Mouse (Mus musculus) spleen, postnatal 10 days (tissue): ENCODE results near the gene Grem1.
A peak's percentile ranks its signal among the peaks of the same experiment; 100 is the strongest.

Source experiments
- DNase-seq, 2 experiments: peaks; one replicate each; pipeline ENCODE4 v3.0.0; 2021 to 2022; ENCODE audit warnings: low spot score in 2 of 2

The Grem1 gene

GRCm38 (mm10) chr2:113758311-113759161 lies at the start of gene Grem1:
Grem1 (minus strand) TSS chr2:113758646.
- no peak for DNase-seq

GRCm38 (mm10) chr2:113807640-113808039 lies 49.2 kb upstream of the Grem1 start:
- peak in 1 of 2 experiments; percentile 62 for DNase-seq

- no peak for DNase-seq
These were observed 48.6 kb upstream of the Grem1 start for GRCm38 (mm10) chr2:113806851-113807577.

- DNase-seq = no peak
These were observed 47.3 kb upstream of the Grem1 start for GRCm38 (mm10) chr2:113805765-113806164.

GRCm38 (mm10) chr2:113803753-113804152 lies 45.3 kb upstream of the Grem1 start:
- no peak for DNase-seq

GRCm38 (mm10) chr2:113800846-113801245 lies 42.4 kb upstream of the Grem1 start:
- no peak for DNase-seq

- no peak for DNase-seq
These were observed 40.2 kb upstream of the Grem1 start for GRCm38 (mm10) chr2:113798605-113799004.

- no peak for DNase-seq
These were observed 36.7 kb upstream of the Grem1 start for GRCm38 (mm10) chr2:113795186-113795585.

GRCm38 (mm10) chr2:113793521-113793920 lies 35.1 kb upstream of the Grem1 start:
- no peak for DNase-seq

- no peak for DNase-seq
These were observed 30.5 kb upstream of the Grem1 start for GRCm38 (mm10) chr2:113788821-113789387.

GRCm38 (mm10) chr2:113787882-113788281 lies 29.4 kb upstream of the Grem1 start:
- DNase-seq = no peak

- no peak for DNase-seq
These were observed 26.4 kb upstream of the Grem1 start for GRCm38 (mm10) chr2:113784851-113785250.

GRCm38 (mm10) chr2:113781521-113781920 lies 23.1 kb upstream of the Grem1 start:
- DNase-seq = no peak

- DNase-seq = no peak
These were observed 22.7 kb upstream of the Grem1 start for GRCm38 (mm10) chr2:113781107-113781506.

- no peak for DNase-seq
These were observed 20.9 kb upstream of the Grem1 start for GRCm38 (mm10) chr2:113779336-113779735.

GRCm38 (mm10) chr2:113778036-113778435 lies 19.6 kb upstream of the Grem1 start:
- DNase-seq = no peak

- DNase-seq = no peak
These were observed 17.9 kb upstream of the Grem1 start for GRCm38 (mm10) chr2:113776297-113776696.

GRCm38 (mm10) chr2:113774150-113774805 lies 15.8 kb upstream of the Grem1 start:
- no peak for DNase-seq

- no peak for DNase-seq
These were observed 10.3 kb upstream of the Grem1 start for GRCm38 (mm10) chr2:113768541-113769303.

GRCm38 (mm10) chr2:113765885-113766284 lies 7.4 kb upstream of the Grem1 start:
- no peak for DNase-seq

GRCm38 (mm10) chr2:113764968-113765367 lies 6.5 kb upstream of the Grem1 start:
- DNase-seq = no peak
